Mouse (Mus musculus) kidney, postnatal 4 days (tissue): ENCODE data around the gene Foxa1.

Experiments used
- DNase-seq, 2 experiments: peaks; one replicate each; pipeline ENCODE4 v3.0.0; 2021; ENCODE audit warnings: mixed read lengths in 2 of 2

Gene Foxa1

DNA sequence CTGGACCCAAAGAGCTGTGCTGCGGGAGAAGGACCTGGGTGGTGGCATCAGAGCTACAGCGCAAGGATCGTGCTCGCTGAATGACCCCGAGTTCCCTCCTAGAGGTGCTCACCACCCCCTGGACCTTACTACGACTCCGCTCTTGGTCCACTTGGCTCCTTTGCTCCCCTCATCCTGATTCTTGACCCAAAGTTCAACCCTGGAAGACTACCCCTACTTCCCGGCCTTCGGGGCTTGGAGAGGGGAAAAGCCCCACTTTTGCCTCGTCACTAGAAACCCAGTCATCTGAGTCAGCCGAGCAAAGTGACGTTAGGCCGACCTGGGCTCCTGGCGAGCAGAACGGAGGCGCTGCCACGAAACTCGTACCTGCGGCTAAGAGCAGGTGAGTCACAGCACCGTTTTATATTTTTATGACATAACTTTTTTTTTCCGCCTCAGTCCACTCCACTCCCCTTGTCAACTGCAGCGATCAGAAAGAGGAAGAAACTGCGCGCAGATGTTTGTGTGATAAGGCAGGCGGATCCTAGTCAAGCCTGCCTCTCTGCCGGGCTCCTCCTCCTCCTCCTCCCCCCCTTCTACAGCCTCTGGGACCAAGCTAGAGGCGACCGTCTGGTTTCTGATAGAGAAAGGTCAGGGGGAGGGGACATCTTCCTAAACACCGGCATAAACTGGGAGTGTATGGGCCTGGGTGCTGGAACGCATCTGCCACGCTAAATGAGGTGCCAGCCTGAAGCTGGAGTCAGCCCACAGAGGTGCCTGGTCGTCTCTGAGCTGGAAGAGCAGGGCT is at the start of gene Foxa1:
Gene Foxa1 (minus strand): TSS at position 502 of the 787 bp plus-strand sequence.
- peak in 1 of 2 experiments; percentile 19 for DNase-seq

- peak; percentile 54 to 69 for DNase-seq
These were observed 29.4 kb upstream of the Foxa1 start for GRCm38 (mm10) chr12:57575931-57576628.

DNA sequence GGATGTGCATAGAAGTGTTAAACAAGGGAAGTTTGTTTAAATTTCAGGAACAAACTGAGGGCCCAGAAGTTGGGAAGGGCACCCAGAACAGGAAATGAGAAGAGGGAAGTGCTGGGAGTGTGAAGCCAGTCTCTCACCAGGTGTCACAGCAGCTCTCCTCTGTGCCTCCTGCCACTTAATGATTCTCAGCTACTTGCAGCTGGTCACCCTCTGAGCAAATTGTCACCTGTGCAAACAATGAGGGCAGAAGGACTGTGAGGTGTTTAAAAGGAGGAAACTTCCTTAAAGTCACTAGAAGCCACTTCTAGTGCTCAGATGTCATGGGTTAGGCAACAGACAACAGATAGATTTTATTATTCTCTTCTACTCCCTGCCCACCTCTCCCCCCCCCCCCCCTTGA is 25.7 kb upstream of the Foxa1 start:
- DNase-seq: no peak

DNA sequence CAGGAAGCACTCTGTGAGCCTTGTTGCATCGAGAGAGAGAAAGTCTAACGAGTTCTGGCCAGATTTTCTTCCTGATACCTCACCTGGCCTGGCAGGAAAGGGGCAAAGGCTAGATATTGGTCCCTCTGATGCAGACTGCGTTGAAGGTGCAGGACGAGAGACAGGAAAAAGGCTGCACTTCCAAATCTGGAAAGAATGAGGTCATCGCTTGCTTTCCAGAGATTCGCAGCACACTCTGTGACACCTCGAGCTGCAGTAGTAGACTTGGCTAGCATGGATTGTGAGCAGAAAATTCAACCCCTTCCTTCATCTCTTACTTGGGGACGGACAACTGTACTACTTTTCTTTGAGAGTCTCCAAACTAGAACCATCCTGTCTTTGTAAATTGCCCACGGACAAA is 25.1 kb upstream of the Foxa1 start:
- DNase-seq: no peak

- DNase-seq: no peak
These were observed 17.2 kb upstream of the Foxa1 start, which contains the start of gene Ttc6 for GRCm38 (mm10) chr12:57563909-57564308. TSS of gene Ttc6 (plus strand) at chr12:57564113.

GRCm38 (mm10) chr12:57554091-57554490 is 7.4 kb upstream of the Foxa1 start:
- DNase-seq: no peak

- DNase-seq: no peak
These were observed 5.6 kb upstream of the Foxa1 start for GRCm38 (mm10) chr12:57552286-57552685.

- no peak for DNase-seq
These were observed 4.2 kb upstream of the Foxa1 start for GRCm38 (mm10) chr12:57550881-57551280.

DNA sequence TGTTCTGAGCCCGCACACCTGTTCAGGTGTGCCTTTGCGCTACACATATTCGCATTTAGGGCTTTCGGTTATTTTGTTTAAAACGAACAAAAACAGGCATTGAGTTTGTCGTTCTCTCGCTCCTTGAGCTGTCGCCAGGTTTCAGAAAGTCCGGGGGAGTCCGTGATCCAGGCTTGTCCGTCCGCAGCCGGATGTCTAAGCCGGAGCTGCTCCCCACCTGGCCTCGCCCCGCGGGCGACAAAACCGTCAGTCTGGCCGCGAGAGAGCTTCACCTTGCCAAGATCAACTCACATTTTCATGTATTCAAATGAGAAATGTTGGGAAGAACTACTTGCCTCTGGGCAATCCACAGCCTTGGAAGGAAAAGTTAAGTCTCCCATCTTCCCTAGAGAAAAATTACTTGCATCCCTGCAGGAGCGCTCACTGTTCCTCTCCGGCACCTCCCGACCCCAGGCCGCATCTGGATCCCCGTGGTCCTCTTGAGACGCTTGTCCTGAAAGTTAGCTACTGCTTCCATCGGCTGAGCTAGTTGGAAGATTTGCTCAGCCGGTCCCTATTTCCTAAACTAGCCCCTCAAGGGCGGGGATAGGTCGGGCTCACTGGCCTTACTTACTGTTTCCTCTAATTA is 3.6 kb upstream of the Foxa1 start:
- DNase-seq: no peak

- no peak for DNase-seq
These were observed 3.0 kb upstream of the Foxa1 start for GRCm38 (mm10) chr12:57549667-57550160.

GRCm38 (mm10) chr12:57548981-57549666 is 2.4 kb upstream of the Foxa1 start:
- no peak for DNase-seq

GRCm38 (mm10) chr12:57548352-57548980 is 1.8 kb upstream of the Foxa1 start:
- DNase-seq: peak in 1 of 2 experiments; percentile 61

DNA sequence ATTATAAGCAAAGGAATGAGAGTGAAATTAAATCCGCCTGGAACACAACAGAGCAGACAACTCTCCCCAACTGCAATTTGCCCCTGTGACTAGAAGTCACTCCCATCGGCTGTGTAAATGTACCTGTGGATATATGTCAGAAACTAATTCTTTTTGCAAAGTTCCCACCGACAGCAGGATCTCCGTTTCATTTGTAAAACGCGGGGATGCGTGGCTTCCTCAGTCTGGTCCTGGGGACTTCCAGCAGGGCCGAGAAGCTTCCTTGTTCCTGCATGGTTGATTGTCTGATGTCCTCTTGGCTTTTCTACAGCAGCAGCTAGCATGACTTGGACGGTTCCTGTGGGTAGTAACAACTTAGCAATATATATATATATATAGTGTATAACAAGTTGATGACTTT is 1.2 kb upstream of the Foxa1 start:
- DNase-seq: no peak

- DNase-seq: peak in 1 of 2 experiments; percentile 62
These were observed 1.1 kb downstream of the Foxa1 start for GRCm38 (mm10) chr12:57545371-57546241.

DNA sequence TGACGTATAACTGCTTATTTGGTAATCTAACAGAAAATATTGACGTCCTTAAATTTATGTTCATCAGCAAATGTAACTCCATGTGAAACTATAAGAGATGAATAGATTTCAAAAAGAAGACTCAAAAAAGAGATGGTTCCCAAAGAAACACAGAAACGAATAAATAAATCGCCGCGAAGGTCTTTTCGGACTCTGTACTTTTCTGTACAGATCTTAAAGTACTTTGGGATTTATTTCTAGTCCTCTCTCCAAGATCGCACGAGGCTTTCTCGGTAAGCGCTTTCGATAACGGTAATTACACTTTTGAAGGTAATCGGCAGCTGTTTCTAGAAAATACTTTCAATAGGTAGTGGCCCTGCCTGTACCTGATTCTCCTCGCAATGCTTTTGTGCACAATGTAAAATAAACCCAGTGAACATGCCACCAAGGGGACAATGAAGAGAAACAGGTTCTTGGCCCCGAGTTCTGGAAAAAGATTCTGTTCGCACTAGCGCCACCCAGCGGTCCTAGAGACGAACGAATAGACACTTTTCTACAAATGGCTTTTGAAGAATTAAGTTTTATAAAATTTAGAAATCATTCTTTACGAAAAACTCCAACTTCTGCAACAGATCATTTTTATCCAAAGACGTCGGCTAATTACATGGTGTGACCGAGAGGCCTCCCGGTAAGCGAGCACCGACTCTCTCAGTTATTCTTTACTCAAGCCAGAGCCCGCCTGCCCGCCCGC is 1.9 kb downstream of the Foxa1 start:
- peak; percentile 82 to 87 for DNase-seq

GRCm38 (mm10) chr12:57543627-57543991 is 3.1 kb downstream of the Foxa1 start:
- peak in 1 of 2 experiments; percentile 19 for DNase-seq

DNA sequence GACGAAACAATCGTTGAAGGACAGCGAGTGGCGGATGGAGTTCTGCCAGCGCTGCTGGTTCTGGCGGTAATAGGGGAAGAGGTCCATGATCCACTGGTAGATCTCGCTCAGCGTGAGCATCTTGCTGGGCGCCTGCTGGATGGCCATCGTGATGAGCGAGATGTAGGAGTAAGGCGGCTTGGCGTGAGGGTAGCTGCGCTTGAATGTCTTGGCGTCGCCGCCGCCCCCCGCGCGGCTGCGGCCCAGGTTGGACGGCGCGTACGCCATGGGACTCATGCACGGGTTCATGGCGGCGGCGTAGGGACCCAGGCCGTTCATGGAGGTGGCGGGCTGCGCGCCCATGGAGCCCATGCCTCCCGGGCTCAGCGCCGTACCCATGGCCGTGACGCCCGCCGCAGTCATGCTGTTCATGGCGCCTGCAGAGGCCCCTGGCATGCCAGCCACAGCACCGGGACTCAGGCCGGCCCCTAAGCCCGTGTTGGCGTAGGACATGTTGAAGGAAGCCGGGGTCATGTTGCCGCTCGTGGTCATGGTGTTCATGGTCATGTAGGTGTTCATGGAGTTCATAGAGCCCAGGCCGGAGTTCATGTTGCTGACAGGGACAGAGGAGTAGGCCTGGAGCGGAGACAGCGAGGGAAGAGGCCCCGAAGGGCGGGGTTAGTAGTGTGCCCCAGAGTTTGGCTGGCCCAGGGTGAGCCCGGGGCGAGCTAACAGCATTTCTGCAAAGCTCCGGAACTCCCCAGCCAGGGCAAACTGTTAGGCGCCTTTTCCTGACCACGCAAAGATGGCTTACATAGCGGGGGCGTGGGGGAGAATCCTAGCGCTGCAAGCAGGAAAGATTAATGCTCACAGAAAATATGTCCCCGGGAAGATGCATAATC is 3.7 kb downstream of the Foxa1 start:
- DNase-seq: peak in 1 of 2 experiments; percentile 34

- peak in 1 of 2 experiments; percentile 48 for DNase-seq
These were observed 4.6 kb downstream of the Foxa1 start for GRCm38 (mm10) chr12:57541931-57542745.

- no peak for DNase-seq
These were observed 5.6 kb downstream of the Foxa1 start for GRCm38 (mm10) chr12:57541118-57541517.
